Mouse (Mus musculus) megakaryocyte, embryonic 14.5 days (primary cell): ENCODE data around the gene Lamb3.

ENCODE experiments used
- FLI1 ChIP-seq: IDR thresholded peaks from 2 replicates; pipeline ENCODE4 v1.6.1; 2012; ENCODE audit warnings: low read length, inconsistent platforms, mixed read lengths
- GATA1 ChIP-seq: IDR thresholded peaks from 3 replicates; pipeline ENCODE4 v1.6.1; 2012; ENCODE audit warnings: mixed read lengths, low read length, inconsistent platforms, borderline replicate concordance

DNA sequence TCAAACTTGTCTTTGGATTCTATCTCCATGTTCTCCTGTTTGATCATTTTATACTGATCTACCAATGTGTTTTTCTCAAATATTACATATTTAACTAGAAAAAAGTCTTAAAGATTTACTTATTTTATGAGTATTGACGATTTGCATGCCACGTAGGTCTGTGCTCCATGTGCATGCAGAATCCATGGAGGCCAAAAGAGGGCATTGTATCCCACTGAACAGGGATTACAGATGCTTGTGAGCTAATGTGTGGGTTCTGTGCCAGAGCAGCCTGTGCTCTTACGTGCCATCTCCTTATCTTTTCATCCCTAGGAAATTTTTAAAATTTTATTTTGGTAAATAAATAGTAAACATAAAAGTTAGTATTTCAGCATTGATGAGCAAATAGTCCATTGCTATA lies 184.8 kb downstream of the Lamb3 start:
- TF ChIP-seq GATA1 (no peak), FLI1 (no peak)
